Mouse (Mus musculus): Measurements from ENCODE around the gene Olfr1042. TPM values are rescaled to one million over a fixed set of nuclear protein-coding genes. Genes with fewer than 3 reads are reported as not detected.

The Olfr1042 gene
- polyA plus RNA-seq, 1 experiment from 2014 or later, result not detected

Other genes with a start within 250 kb of the Olfr1042 start
- not detected in 2 replicates for gene Olfr1025-ps1, start 246.6 kb downstream of the Olfr1042 start, polyA plus RNA-seq (2014; fragmentation: Nextera tagmentation; extraction: Ambion mirVana)
- not detected in 2 replicates for gene Olfr1026, start 240.3 kb downstream of the Olfr1042 start, polyA plus RNA-seq (2014; fragmentation: Nextera tagmentation; extraction: Ambion mirVana)
- not detected in 2 replicates for gene Olfr1028, start 211.4 kb downstream of the Olfr1042 start, polyA plus RNA-seq (2014; fragmentation: Nextera tagmentation; extraction: Ambion mirVana)
- gene Olfr1029, start 187.9 kb downstream of the Olfr1042 start, polyA plus RNA-seq (2014; fragmentation: Nextera tagmentation; extraction: Ambion mirVana), result not detected in 2 replicates
- not detected in 2 replicates for gene Olfr1030, start 182.6 kb downstream of the Olfr1042 start, polyA plus RNA-seq (2014; fragmentation: Nextera tagmentation; extraction: Ambion mirVana)
- gene Olfr1031, start 171.5 kb downstream of the Olfr1042 start, polyA plus RNA-seq (2014; fragmentation: Nextera tagmentation; extraction: Ambion mirVana), result not detected in 2 replicates
- not detected in 2 replicates for gene Olfr1032, start 156.3 kb downstream of the Olfr1042 start, polyA plus RNA-seq (2014; fragmentation: Nextera tagmentation; extraction: Ambion mirVana)
- 0.22 TPM in 1 of 2 replicates, not detected in the other for gene Olfr1033, start 141.2 kb downstream of the Olfr1042 start, polyA plus RNA-seq (2014; fragmentation: Nextera tagmentation; extraction: Ambion mirVana)
- not detected in 2 replicates for gene Olfr1034, start 116.0 kb downstream of the Olfr1042 start, polyA plus RNA-seq (2014; fragmentation: Nextera tagmentation; extraction: Ambion mirVana)
- gene Olfr1036, start 87.8 kb downstream of the Olfr1042 start, polyA plus RNA-seq (2014; fragmentation: Nextera tagmentation; extraction: Ambion mirVana), result not detected in 2 replicates
- not detected in 2 replicates for gene Olfr1037, start 74.5 kb downstream of the Olfr1042 start, polyA plus RNA-seq (2014; fragmentation: Nextera tagmentation; extraction: Ambion mirVana)
- not detected in 2 replicates for gene Olfr1039, start 25.9 kb downstream of the Olfr1042 start, polyA plus RNA-seq (2014; fragmentation: Nextera tagmentation; extraction: Ambion mirVana)
- gene Olfr1040, start 15.1 kb downstream of the Olfr1042 start, polyA plus RNA-seq (2014; fragmentation: Nextera tagmentation; extraction: Ambion mirVana), result not detected in 2 replicates
- gene Olfr1043, start 5.7 kb upstream of the Olfr1042 start, polyA plus RNA-seq (2014; fragmentation: Nextera tagmentation; extraction: Ambion mirVana), result not detected in 2 replicates
- gene Olfr1044, start 16.0 kb upstream of the Olfr1042 start, polyA plus RNA-seq (2014; fragmentation: Nextera tagmentation; extraction: Ambion mirVana), result not detected in 2 replicates
- gene Olfr52, start 23.8 kb upstream of the Olfr1042 start, polyA plus RNA-seq (2014; fragmentation: Nextera tagmentation; extraction: Ambion mirVana), result not detected in 2 replicates
- not detected in 2 replicates for gene Olfr1045, start 41.2 kb upstream of the Olfr1042 start, polyA plus RNA-seq (2014; fragmentation: Nextera tagmentation; extraction: Ambion mirVana)
- not detected in 2 replicates for gene Olfr1046, start 57.5 kb upstream of the Olfr1042 start, polyA plus RNA-seq (2014; fragmentation: Nextera tagmentation; extraction: Ambion mirVana)
- not detected in 2 replicates for gene Olfr1047, start 69.6 kb upstream of the Olfr1042 start, polyA plus RNA-seq (2014; fragmentation: Nextera tagmentation; extraction: Ambion mirVana)
- gene Olfr1048, start 78.5 kb upstream of the Olfr1042 start, polyA plus RNA-seq (2014; fragmentation: Nextera tagmentation; extraction: Ambion mirVana), result not detected in 2 replicates
- gene Olfr1049, start 96.5 kb upstream of the Olfr1042 start, polyA plus RNA-seq (2014; fragmentation: Nextera tagmentation; extraction: Ambion mirVana), result not detected in 2 replicates
- gene Olfr1051, start 117.2 kb upstream of the Olfr1042 start, polyA plus RNA-seq (2014; fragmentation: Nextera tagmentation; extraction: Ambion mirVana), result not detected in 2 replicates
- not detected in 2 replicates for gene Olfr1052, start 130.6 kb upstream of the Olfr1042 start, polyA plus RNA-seq (2014; fragmentation: Nextera tagmentation; extraction: Ambion mirVana)
- not detected in 2 replicates for gene Olfr1053, start 153.4 kb upstream of the Olfr1042 start, polyA plus RNA-seq (2014; fragmentation: Nextera tagmentation; extraction: Ambion mirVana)
- not detected in 2 replicates for gene Olfr1054, start 173.6 kb upstream of the Olfr1042 start, polyA plus RNA-seq (2014; fragmentation: Nextera tagmentation; extraction: Ambion mirVana)
- gene Olfr1055, start 188.4 kb upstream of the Olfr1042 start, polyA plus RNA-seq (2014; fragmentation: Nextera tagmentation; extraction: Ambion mirVana), result not detected in 2 replicates
- not detected in 2 replicates for gene Olfr1056, start 200.6 kb upstream of the Olfr1042 start, polyA plus RNA-seq (2014; fragmentation: Nextera tagmentation; extraction: Ambion mirVana)
- gene Olfr1057, start 216.6 kb upstream of the Olfr1042 start, polyA plus RNA-seq (2014; fragmentation: Nextera tagmentation; extraction: Ambion mirVana), result not detected in 2 replicates
- gene Olfr1058, start 226.7 kb upstream of the Olfr1042 start, polyA plus RNA-seq (2014; fragmentation: Nextera tagmentation; extraction: Ambion mirVana), result not detected in 2 replicates